In genomic region chr9:77596355-77596754, GRCm38 (mm10) we compare ENCODE assay signal across 7 mouse cellular contexts. TPM values are rescaled to one million over a fixed set of nuclear protein-coding genes. Genes with fewer than 3 reads are reported as not detected.
DNase-seq lines count a peak whose midpoint lies in the region; TF ChIP-seq lines count a peak whose summit lies in the region.

No protein-coding gene starts in this region.

- peak; percentile 75 for TF ChIP-seq RAD21 in CH12.LX (IDR thresholded peaks at IDR 0.05; ENCODE audit: low read depth, low read length)

- no peaks in the 10 kb centered on the region for H3K27me3 ChIP-seq in CH12.LX (replicated peaks)

- no peaks in the 10 kb centered on the region for H3K36me3 ChIP-seq in CH12.LX (replicated peaks in 1 of 2; ENCODE audit: control insufficient read depth in 1 of 2, insufficient read depth in 1 of 2, low read length in 1 of 2)

- peak; percentile 97 to 100 for TF ChIP-seq CTCF in CH12.LX (conservative IDR thresholded peaks at IDR 0.05 in 1 of 2, IDR thresholded peaks at IDR 0.05 in 1 of 2; ENCODE audit: low read depth in 2 of 2, low read length in 2 of 2)

- TF ChIP-seq POLR2A in CH12.LX (IDR thresholded peaks at IDR 0.05; ENCODE audit: low read depth, low read length) = no peak

- no peak for TF ChIP-seq EP300 in CH12.LX (IDR thresholded peaks at IDR 0.05; ENCODE audit: low read length)

- no peak overlapping the region for H3K27ac ChIP-seq in CH12.LX (ENCODE audit: insufficient read depth, low read depth)

- 0 out of 2 replicates have a peak overlapping the region, but pooled peaks have one; percentile 7 for H3K9ac ChIP-seq in CH12.LX (ENCODE audit: insufficient read depth, low read depth)

- in situ Hi-C loops in CH12.LX (cut with MboI; ENCODE audit: low pct_ligation_motif_present, low pct_unique_long_range_greater_than_20kb, low sequenced_read_pairs) = no loop called here

- DNase-seq in CH12.LX (ENCODE audit: extremely low read depth) (peak; percentile 84), R1 (ENCODE audit: low read depth, low spot score) (peak; percentile 87)
- peak; percentile 90 to 96 for DNase-seq in cerebellum, postnatal 10 days
- peak; percentile 34 for DNase-seq in gastrocnemius, postnatal 25 days
- DNase-seq in layer of hippocampus, adult 18-20 months (ENCODE audit: low spot score in 2 of 2) = peak; percentile 55 to 81
- peak; percentile 65 for DNase-seq in lung, postnatal 25 days (ENCODE audit: low spot score)
- DNase-seq in right cerebral cortex, postnatal 4 days = peak; percentile 83

- H3K4me3 ChIP-seq in CH12.LX (replicated peaks in 1 of 3; ENCODE audit: low read depth in 2 of 3, low read length in 2 of 3, poor library complexity in 1 of 3) = no peak overlapping the region

- no peaks in the 10 kb centered on the region for H3K79me2 ChIP-seq in CH12.LX (replicated peaks; ENCODE audit: control insufficient read depth, extremely low read depth, insufficient read depth, poor library complexity, severe bottlenecking)

- dilution Hi-C loops in CH12.LX (cut with MboI; ENCODE audit: extremely low pct_ligation_motif_present, extremely low pct_unique_long_range_greater_than_20kb, low sequenced_read_pairs) = no loop called here

- peak overlapping the region; percentile 32; the same call in 1 of the 2 replicates for H3K4me2 ChIP-seq in CH12.LX (ENCODE audit: insufficient read depth, low read depth, poor library complexity, severe bottlenecking)

- peaks cover 6 to 27% of the 10 kb centered on the region in 2 experiments; a peak in 3 of 4 replicates for H3K4me1 ChIP-seq in CH12.LX (ENCODE audit: control insufficient read depth in 1 of 2, insufficient read depth in 2 of 2)

- no peaks in the 10 kb centered on the region for H3K9me3 ChIP-seq in CH12.LX (replicated peaks; ENCODE audit: low read length)

TF ChIP-seq in CH12.LX, 34 proteins besides CTCF, POLR2A, EP300 and RAD21:
- TF ChIP-seq ZC3H11A (IDR thresholded peaks at IDR 0.05; ENCODE audit: low read depth, low read length) (peak; percentile 34; the same call in 1 of the 2 replicates), SIN3A (IDR thresholded peaks at IDR 0.05; ENCODE audit: low read length) (no peak), MAX (IDR thresholded peaks at IDR 0.05; ENCODE audit: low read length) (no peak), TCF12 (IDR thresholded peaks at IDR 0.05; ENCODE audit: low read depth, low read length) (peak; percentile 24; the same call in 1 of the 2 replicates), JUN (IDR thresholded peaks at IDR 0.05; ENCODE audit: insufficient read depth, low read depth, low read length) (no peak), ZKSCAN1 (IDR thresholded peaks at IDR 0.05; ENCODE audit: borderline replicate concordance, low read depth, low read length) (no peak), MXI1 (IDR thresholded peaks at IDR 0.05; ENCODE audit: low read depth, low read length) (no peak), UBTF (IDR thresholded peaks at IDR 0.05; ENCODE audit: low read depth, low read length) (no peak), BHLHE40 (IDR thresholded peaks at IDR 0.05; ENCODE audit: low read depth, low read length) (peak; percentile 31; the same call in 1 of the 2 replicates), TBP (conservative IDR thresholded peaks at IDR 0.05; ENCODE audit: low read depth, low read length) (no peak), NELFE (IDR thresholded peaks at IDR 0.05; ENCODE audit: low read depth, low read length) (peak; percentile 96; the same call in 1 of the 2 replicates), KAT2A (IDR thresholded peaks at IDR 0.05; ENCODE audit: insufficient replicate concordance, low read length) (no peak), MAFK (IDR thresholded peaks at IDR 0.05; ENCODE audit: insufficient replicate concordance, low read length) (no peak), JUND (conservative IDR thresholded peaks at IDR 0.05; ENCODE audit: low read depth, low read length) (peak; percentile 65), MEF2A (IDR thresholded peaks at IDR 0.05; ENCODE audit: borderline replicate concordance, low read depth, low read length) (peak; percentile 33; the same call in 1 of the 2 replicates), NRF1 (IDR thresholded peaks at IDR 0.05; ENCODE audit: low read depth, low read length) (no peak), IRF4 (IDR thresholded peaks at IDR 0.05; ENCODE audit: low read depth, low read length) (peak; percentile 28; the same call in 1 of the 2 replicates), SMC3 (IDR thresholded peaks at IDR 0.05; ENCODE audit: low read depth, low read length) (peak; percentile 89), GABPA (IDR thresholded peaks at IDR 0.05; ENCODE audit: insufficient replicate concordance, low read depth, low read length) (no peak), RCOR1 (conservative IDR thresholded peaks at IDR 0.05; ENCODE audit: low read depth, low read length) (no peak), E2F4 (IDR thresholded peaks at IDR 0.05; ENCODE audit: insufficient replicate concordance, low read depth, low read length) (no peak), MYC (IDR thresholded peaks at IDR 0.05; ENCODE audit: low read depth, low read length) (0 out of 2 replicates have a peak, but pooled peaks have one; percentile 37), HCFC1 (IDR thresholded peaks at IDR 0.05; ENCODE audit: low read depth, low read length) (peak; percentile 42), PAX5 (IDR thresholded peaks at IDR 0.05; ENCODE audit: low read length) (no peak), ZNF384 (IDR thresholded peaks at IDR 0.05; ENCODE audit: low read depth, low read length) (peak; percentile 47; the same call in 1 of the 2 replicates), ELF1 (IDR thresholded peaks at IDR 0.05; ENCODE audit: low read depth, low read length) (no peak; the same call in 1 of the 2 replicates), USF2 (conservative IDR thresholded peaks at IDR 0.05; ENCODE audit: low read depth, low read length) (no peak), USF1 (IDR thresholded peaks at IDR 0.05; ENCODE audit: low read depth, low read length) (no peak), CHD2 (IDR thresholded peaks at IDR 0.05; ENCODE audit: low read length) (peak; percentile 98), MAZ (IDR thresholded peaks at IDR 0.05; ENCODE audit: low read depth, low read length) (0 out of 2 replicates have a peak, but pooled peaks have one; percentile 68), CHD1 (IDR thresholded peaks at IDR 0.05; ENCODE audit: low read depth, low read length) (no peak), POLR2AphosphoS2 (IDR thresholded peaks at IDR 0.05; ENCODE audit: low read depth, low read length) (no peak), ETS1 (conservative IDR thresholded peaks at IDR 0.05; ENCODE audit: low read depth, low read length) (no peak), ZMIZ1 (IDR thresholded peaks at IDR 0.05; ENCODE audit: low read depth, low read length) (no peak)

RNA-seq across cellular contexts. Expression of gene Klhl31, which starts 39.9 kb away (rescaled TPM):
- total RNA-seq in CH12.LX (2012; rRNA removed) (not detected in 2 replicates), CH12.LX (2014; rRNA removed) (not detected in 2 replicates)
- not detected in 2 replicates for polyA plus RNA-seq in CH12.LX (2012; ENCODE audit: insufficient read length, low read depth)
- 100 to 1,000 TPM; 393 to 551 TPM for total RNA-seq in gastrocnemius, postnatal 25 days (2021)
- not detected for total RNA-seq in layer of hippocampus, adult 18-20 months (2021)

RNA-seq across cellular contexts. Expression of gene Lrrc1, which starts 51.7 kb away (rescaled TPM):
- total RNA-seq in CH12.LX (2012; rRNA removed) (12.5 and 15.4 TPM in 2 replicates), CH12.LX (2014; rRNA removed) (15.7 and 15.8 TPM in 2 replicates)
- polyA plus RNA-seq in CH12.LX (2012; ENCODE audit: insufficient read length, low read depth) = 14.9 and 15.8 TPM in 2 replicates
- total RNA-seq in gastrocnemius, postnatal 25 days (2021) = under 1 TPM; 0.54 to 0.88 TPM
- total RNA-seq in layer of hippocampus, adult 18-20 months (2021) = 1 to 10 TPM; 7.3 to 9.4 TPM

Comparison
In these comparisons a context has a peak if more than half of its experiments do, and no peak if none do; other contexts are left out.
1. DNase-seq: peak in every context shown above with its lines; median percentile 93 in cerebellum, postnatal 10 days; 87 in R1; 84 in CH12.LX; 83 in right cerebral cortex, postnatal 4 days; 68 in layer of hippocampus, adult 18-20 months; 65 in lung, postnatal 25 days; 34 in gastrocnemius, postnatal 25 days.
2. RNA of gene Klhl31, which starts 39.9 kb away (total RNA-seq): 393 to 551 TPM in gastrocnemius, postnatal 25 days; not detected in layer of hippocampus, adult 18-20 months and not detected in CH12.LX; every median in the first group is over 100 times any median in the second.
3. RNA of gene Lrrc1, which starts 51.7 kb away (total RNA-seq): 12.5 to 15.8 TPM in CH12.LX and 7.3 to 9.4 TPM in layer of hippocampus, adult 18-20 months; 0.54 to 0.88 TPM in gastrocnemius, postnatal 25 days; every median in the first group is over 4 times any median in the second.